Mouse (Mus musculus) thymus, adult 2 months (tissue): ENCODE measurements around the gene Frs3. TPM values are rescaled to one million over a fixed set of nuclear protein-coding genes. Genes with fewer than 3 reads are reported as not detected.
A peak's percentile ranks its signal among the peaks of the same experiment; 100 is the strongest.

Experiments
- DNase-seq: peaks from one replicate; pipeline ENCODE4 v3.0.0; 2021
- H3K27ac ChIP-seq: fragments of 200-500 bp; 2 replicates; pipeline ENCODE4 v1.5.1; 2012; ENCODE audit warnings: low read length, control low read depth; ENCODE audit not compliant: control insufficient read depth, insufficient read depth
- H3K27me3 ChIP-seq: fragments of 200-500 bp; 2 replicates; pipeline ENCODE4 v1.6.1; 2012; ENCODE audit warnings: mild to moderate bottlenecking, low read length, moderate library complexity, mixed read lengths; ENCODE audit not compliant: control insufficient read depth, insufficient read depth
- H3K36me3 ChIP-seq: fragments of 200-500 bp; 2 replicates; pipeline ENCODE4 v1.6.1; 2012; ENCODE audit warnings: mild to moderate bottlenecking, low read length, moderate library complexity; ENCODE audit not compliant: control insufficient read depth, insufficient read depth
- H3K4me1 ChIP-seq: fragments of 200-500 bp; replicated peaks from 2 replicates; pipeline ENCODE4 v1.6.1; 2012; ENCODE audit warnings: low read length; ENCODE audit not compliant: control insufficient read depth, insufficient read depth
- H3K4me3 ChIP-seq: fragments of 200-500 bp; 2 replicates; pipeline ENCODE4 v1.5.1; 2012; ENCODE audit warnings: mild to moderate bottlenecking, low read length, control low read depth, moderate library complexity; ENCODE audit not compliant: control insufficient read depth, insufficient read depth
- CTCF ChIP-seq: fragments of 200-500 bp; IDR thresholded peaks from 2 replicates; pipeline ENCODE4 v1.5.1; 2012; ENCODE audit warnings: mild to moderate bottlenecking, control low read depth, low read length, moderate library complexity, borderline replicate concordance; ENCODE audit not compliant: control insufficient read depth, poor library complexity, insufficient read depth; ENCODE audit errors: extremely low read depth
- POLR2A ChIP-seq: fragments of 200-500 bp; IDR thresholded peaks from 2 replicates; pipeline ENCODE4 v1.6.1; 2012; ENCODE audit warnings: mild to moderate bottlenecking, low read length, control low read depth, moderate library complexity; ENCODE audit not compliant: control insufficient read depth, poor library complexity, insufficient read depth; ENCODE audit errors: extremely low read depth
- WGBS: fragments of 180-500 bp; shearing (Covaris S2); methylation state at CpG from one replicate; pipeline ENCODE4 v1.1.7; 2018; 5-methylcytosine and 5-hydroxymethylcytosine counted together
- polyA plus RNA-seq: library from polyadenylated mRNA; depleted of rRNA; stranded (reverse); fragments of >200 nt; gene quantifications from 2 replicates; pipeline ENCODE4 v1.2.3, GENCODE M21; 2012

The Frs3 gene
- polyA plus RNA-seq, 1 experiment, result 7.1 TPM

- DNase-seq, result peak; percentile 42
- no peaks in the 10 kb centered on the region for H3K27me3 ChIP-seq
- H3K4me1 ChIP-seq, result no peaks in the 10 kb centered on the region
- H3K36me3 ChIP-seq, result peaks cover 18% of the 10 kb centered on the region; the same call in 1 of the 2 replicates
- TF ChIP-seq CTCF, result no peak
- TF ChIP-seq POLR2A, result no peak
- WGBS, result 41% methylated on average over 9 of the region's 9 CpGs
- H3K27ac ChIP-seq, result no peak overlapping the region
- H3K4me3 ChIP-seq, result no peak overlapping the region
Observed at GRCm38 (mm10) chr17:47676581-47676980, 12.2 kb upstream of the Frs3 start.

DNA sequence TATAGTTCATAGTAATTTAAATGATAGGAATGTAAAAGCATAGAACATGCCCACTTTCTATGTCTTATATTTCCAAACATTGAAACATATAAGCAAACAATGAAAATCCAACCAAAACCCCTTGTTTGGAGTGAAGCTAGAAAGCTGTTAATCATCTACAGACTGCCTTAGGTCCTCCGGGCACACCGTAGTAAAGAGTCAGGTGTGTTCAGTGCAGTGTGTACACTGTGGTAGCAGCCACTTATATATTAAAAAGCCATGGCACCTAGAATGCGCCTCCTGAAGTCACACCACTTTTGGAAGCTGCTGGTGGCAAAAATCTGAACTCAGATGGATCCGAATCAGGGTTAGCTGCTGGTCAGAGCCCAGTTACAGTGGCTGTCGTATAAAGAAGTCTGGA is 10.6 kb upstream of the Frs3 start:
- H3K27me3 ChIP-seq, result no peaks in the 10 kb centered on the region
- DNase-seq, result no peak
- H3K4me3 ChIP-seq, result no peak overlapping the region
- no peak for TF ChIP-seq POLR2A
- no peak for TF ChIP-seq CTCF
- H3K4me1 ChIP-seq, result no peaks in the 10 kb centered on the region
- H3K27ac ChIP-seq, result no peak overlapping the region
- peaks cover 19% of the 10 kb centered on the region; the same call in 1 of the 2 replicates for H3K36me3 ChIP-seq
- 97% methylated on average over 5 of the region's 5 CpGs for WGBS

DNA sequence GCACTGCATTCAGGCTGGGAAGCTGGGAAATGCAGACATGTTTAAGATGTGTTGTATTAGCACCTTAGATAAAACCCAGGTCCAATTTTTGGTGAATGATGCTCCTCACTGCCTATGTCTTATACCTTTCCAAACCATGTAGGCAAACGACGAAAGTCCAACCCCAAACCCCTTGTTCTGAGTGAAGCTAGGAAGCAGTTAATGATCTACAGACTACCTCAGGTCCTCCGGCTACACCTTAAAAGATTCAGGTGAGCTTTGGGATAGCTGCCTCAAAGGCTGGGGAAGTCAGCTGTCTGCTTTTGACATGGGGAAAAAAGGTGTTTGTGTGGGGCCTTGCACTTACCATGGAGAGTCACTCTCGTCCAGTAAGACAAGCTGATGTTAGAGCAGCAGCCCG is 10.1 kb upstream of the Frs3 start:
- WGBS, result 95% methylated on average over 5 of the region's 5 CpGs
- H3K27ac ChIP-seq, result no peak overlapping the region

GRCm38 (mm10) chr17:47682836-47683235 is 6.0 kb upstream of the Frs3 start:
- TF ChIP-seq CTCF, result no peak
- no peak for TF ChIP-seq POLR2A
- Histone ChIP-seq H3K4me3 (no peak overlapping the region), H3K27ac (no peak overlapping the region), H3K36me3 (peaks cover 19% of the 10 kb centered on the region; the same call in 1 of the 2 replicates), H3K27me3 (no peaks in the 10 kb centered on the region), H3K4me1 (peaks cover 7% of the 10 kb centered on the region)
- 56% methylated on average over 4 of the region's 4 CpGs for WGBS
- no peak for DNase-seq

More for the DNA sequence above, 10.1 kb upstream of the Frs3 start:
- no peak for TF ChIP-seq CTCF
- no peak for TF ChIP-seq POLR2A
- Histone ChIP-seq H3K36me3 (peaks cover 19% of the 10 kb centered on the region; the same call in 1 of the 2 replicates), H3K4me3 (no peak overlapping the region), H3K4me1 (no peaks in the 10 kb centered on the region), H3K27me3 (no peaks in the 10 kb centered on the region)
- DNase-seq, result no peak

DNA sequence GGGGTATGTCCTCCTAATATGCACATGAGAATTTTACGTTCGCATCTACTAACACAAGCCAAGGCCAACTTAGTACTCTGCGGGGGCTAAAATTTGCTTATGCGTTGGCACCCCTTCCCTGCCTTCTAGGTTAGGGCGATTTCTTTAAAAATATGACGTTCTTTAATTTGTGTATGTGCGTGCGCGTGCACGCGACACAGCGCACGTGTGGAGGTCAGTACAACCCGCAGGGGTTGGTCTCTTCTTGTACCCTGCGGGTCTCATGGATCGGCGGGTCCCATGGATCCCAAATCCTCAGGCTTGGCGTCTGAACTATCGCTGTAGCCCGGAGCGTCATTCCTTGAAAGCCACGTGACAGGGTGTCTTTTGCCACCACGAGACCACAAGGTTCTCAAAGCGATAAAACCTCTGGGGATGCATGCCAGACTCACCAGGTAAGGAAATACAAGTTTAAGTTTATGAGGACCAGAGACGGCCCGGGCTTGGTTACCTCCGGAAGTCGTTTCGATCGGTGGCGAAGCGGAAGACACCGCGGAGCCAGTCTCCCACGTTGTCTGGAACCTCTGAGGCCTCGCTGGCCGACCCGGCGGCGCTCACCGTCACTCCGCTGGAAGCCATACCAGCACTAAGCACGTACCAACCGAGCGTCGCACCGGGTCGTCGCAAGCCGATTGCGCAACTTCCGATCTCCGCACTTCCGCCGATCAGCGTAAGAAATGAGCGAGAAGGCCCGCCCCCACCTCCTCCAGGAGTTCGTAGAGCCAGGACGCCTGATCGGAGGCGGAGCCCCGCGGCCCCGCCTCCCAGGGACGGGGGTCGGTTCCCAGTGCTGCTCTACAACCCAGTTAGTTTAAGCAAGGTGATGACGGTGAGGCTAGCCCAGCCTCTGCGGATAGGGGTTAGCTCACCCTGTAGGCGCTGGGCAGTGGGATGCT is 1.2 kb upstream of the Frs3 start:
- TF ChIP-seq CTCF, result no peak
- TF ChIP-seq POLR2A, result peak; percentile 69; the same call in 1 of the 2 replicates
- DNase-seq, result peak; percentile 93
- no peaks in the 10 kb centered on the region for H3K36me3 ChIP-seq
- peaks cover 17% of the 10 kb centered on the region for H3K4me1 ChIP-seq
- under 1% methylated on average over 70 of the region's 70 CpGs for WGBS
- peak overlapping the region; percentile 82 for H3K4me3 ChIP-seq
- H3K27me3 ChIP-seq, result no peaks in the 10 kb centered on the region
- H3K27ac ChIP-seq, result no peak overlapping the region

- no peak for TF ChIP-seq POLR2A
- TF ChIP-seq CTCF, result no peak
- no peak within 1 kb of the TSS for H3K27ac ChIP-seq
- H3K4me1 ChIP-seq, result peaks cover 17% of the 10 kb centered on the region
- no peaks in the 10 kb centered on the region for H3K36me3 ChIP-seq
- 0% methylated on average over 9 of the region's 9 CpGs for WGBS
- peak within 1 kb of the TSS; percentile 82 for H3K4me3 ChIP-seq
- no peak for DNase-seq
- H3K27me3 ChIP-seq, result no peaks in the 10 kb centered on the region
Observed at GRCm38 (mm10) chr17:47688344-47688607, 554 bp upstream of the Frs3 start, which contains the start of gene Tomm6. Gene Tomm6 (minus strand): TSS chr17:47688386.
